Mouse (Mus musculus) A20 (cell line): ENCODE results near the gene Rreb1.

Source experiments
- DNase-seq: peaks from one replicate; pipeline ENCODE4 v3.0.0-alpha.2; 2011; ENCODE audit warnings: low read depth, low spot score

Rreb1 gene

DNA sequence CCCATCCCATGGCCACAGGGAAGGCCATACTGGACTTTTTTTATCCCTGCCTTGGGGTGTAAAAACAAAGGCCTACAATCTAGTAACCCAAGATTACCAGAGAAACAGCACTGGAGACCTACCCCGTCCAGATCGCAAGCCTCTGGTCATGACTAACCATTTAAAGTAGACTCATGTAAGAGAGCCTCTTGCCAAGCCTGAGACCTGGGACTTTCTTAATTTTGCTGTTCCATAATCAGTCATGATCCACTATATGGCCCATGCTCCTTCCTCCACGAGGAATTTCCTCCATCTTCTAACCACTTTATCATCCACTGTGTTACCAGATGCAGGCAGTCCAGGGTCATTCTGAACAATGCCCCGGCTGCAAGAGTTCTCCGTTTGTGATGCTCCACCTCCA, 98.2 kb downstream of the Rreb1 start:
- DNase-seq: no peak

DNA sequence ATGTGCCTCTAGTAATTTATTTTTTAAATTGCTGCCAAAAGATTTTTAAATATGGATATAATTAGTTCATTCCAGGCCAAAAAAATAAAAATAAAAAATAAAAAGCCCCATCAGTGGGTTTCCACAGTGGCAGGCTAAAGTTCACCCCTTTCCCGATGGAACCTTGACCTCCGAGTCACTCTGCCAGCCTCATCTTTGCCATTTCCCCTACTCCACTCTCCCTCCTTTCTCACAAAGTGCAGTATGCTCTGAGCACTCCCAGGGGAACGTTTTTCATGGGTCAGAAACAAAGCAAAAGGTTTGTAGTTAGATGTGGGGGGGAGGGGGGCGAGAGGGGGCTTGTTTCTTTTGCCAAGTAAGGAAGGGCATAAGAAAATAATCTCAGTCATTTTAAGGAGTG, 98.6 kb downstream of the Rreb1 start:
- DNase-seq: no peak

DNA sequence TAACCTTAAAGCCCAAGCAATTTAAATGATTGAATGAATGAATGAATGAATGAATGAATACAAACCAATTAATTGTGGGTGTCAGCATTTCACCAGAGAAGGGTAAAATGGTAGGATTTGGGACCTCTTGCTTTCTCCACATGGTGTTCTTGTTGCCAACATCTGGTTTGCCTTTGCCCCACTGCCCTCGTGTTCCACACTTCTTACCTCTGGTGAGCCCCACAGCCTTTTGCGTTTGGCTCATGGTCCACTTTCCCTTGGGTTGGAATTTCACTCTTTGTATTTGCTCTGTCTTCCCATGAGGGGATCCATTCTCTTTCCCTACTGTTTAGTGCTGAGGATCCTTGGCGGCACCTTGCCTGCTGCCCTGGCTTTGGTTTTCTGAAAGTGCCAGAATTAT, 99.0 kb downstream of the Rreb1 start:
- DNase-seq: no peak

DNA sequence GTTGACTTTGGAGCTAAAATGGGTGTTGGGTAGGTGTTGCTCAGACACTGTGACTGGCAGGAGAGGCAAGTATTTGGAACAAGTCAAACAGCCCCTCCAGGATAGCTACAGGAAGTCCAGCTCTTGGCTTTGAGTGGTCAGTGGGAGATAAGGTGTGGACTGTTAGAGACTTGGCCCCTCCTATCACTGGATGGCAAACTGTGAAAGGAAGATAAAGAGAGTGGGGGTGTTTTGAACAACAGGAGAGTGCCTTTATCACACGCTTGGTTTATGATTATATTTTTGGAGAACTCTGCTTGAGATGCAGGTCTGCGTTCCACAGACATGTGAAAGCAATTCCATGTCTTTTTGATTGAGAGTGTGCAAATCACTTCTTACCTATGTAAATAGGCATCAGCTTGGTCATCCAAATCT, 100.7 kb downstream of the Rreb1 start:
- DNase-seq: no peak

DNA sequence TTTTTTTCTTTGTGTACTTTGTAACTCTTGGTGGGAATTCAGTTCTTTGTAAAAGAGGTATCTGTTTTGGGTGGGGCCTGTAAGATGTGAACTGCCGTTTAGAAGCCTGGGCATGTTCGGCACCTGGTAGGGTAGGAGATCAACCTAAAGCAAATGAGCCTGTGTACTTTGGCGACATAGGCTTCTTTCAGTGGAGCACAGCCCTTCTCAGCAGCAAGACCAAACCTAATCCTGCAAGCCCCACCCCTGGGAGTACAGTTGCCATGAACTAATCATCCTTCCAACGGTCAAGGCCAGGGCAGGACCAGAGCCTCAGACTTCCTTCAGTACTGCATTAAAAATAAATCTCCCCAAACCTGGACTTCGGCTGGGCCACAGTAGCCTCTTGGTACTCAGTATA, 101.4 kb downstream of the Rreb1 start:
- DNase-seq: no peak

DNA sequence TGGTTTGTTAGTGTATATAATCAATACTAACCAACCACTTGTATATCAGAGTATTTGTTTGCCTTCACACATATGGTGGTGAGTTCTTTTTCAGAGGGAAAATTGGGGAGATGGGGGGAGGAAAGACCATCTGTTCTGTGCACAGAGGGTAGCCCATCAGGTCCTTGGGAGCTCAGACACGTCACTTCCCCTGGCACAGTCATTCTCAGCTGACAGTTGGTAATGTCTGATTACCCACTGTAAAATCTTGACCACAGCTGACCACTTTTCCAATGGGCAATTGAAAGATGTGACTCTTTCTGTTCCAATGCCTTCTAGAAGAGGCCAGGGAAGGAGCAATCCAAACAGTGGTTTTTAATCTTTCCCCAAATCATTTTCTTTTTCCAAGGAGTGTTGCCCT, 101.8 kb downstream of the Rreb1 start:
- DNase-seq: no peak

DNA sequence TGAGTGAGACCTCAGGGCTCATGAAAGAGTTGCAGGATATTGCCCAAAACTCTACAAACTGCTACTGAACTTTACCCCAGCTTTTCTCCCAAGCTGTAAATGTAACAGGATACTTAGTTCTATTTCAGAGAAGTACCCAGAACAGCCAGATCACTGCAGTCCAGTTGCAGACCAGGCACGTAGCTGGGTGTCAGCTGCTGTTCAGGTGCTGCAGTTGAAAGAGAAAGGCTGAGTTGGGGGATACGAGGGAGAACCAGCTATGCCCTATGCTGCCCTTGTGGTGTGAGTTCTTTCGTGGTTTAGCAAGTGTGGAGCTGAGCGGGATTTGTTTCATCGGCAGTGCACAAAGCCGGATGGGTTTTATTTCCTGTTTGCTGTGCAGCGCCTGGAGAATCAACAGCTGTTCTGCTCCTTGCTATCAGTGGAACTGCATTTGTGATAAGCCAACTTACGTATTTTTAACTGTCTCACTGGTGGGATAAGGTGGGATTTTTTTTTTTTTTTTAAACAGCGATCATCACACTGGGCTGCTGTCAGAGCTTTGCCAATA, 102.5 kb downstream of the Rreb1 start:
- DNase-seq: no peak

DNA sequence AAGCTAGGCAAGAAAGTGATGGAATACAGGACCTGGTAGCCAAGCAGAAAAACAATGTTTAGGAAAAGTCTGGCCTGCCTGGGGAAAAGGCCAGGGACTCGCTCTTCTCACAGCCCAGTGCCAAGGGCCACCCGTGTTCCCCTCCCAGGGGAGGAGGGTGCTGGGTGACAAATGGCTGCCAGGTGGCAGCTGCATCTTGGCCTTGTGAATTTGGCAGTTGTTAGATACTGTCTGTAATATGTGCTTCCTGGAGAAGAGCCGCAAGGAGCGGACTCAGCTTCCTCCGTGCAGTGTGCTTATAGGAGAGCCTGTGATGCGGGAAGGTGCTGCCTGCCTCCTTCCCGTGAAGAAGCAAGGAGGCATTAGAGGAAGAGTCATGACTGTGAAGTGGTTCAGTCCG, 104.3 kb downstream of the Rreb1 start:
- no peak for DNase-seq

DNA sequence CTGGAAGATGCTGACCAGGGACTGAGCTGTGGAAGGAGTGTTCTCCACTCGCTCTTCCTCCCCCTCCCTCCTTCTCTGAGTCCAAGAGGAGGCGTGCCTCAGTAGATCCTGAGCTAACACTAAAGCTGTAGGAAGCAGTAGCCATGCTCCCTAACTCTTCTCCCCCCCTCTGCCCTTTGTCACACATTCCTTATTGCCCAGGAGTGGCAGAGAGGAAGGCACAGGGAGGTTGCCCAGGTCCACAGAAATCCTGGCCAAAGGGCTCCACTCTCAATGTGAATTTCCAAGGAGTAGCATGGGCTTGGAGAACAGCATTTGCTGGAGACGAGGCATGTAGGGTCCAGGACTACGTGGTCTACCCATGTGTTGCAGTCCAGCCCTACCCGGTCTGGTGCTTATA, 104.8 kb downstream of the Rreb1 start:
- DNase-seq: no peak

DNA sequence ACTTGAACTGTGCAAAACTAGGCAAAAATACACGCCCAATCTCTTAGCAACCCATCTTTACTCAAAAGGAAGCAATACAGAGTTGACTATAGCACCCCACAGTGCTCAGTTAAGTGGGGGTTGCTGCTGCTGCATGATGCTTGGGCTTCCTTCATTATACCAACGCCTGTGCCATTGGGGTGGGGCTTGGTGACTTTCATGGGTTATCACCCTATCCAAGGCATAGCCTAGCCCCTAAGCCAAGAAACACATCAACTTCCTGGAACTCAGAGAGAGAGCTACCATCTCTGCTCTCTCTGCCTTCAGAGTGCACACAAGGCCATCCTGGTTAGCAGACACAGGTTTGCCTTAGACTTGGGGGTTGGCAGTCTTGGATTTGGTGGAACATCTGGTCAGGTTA, 107.2 kb downstream of the Rreb1 start:
- no peak for DNase-seq

DNA sequence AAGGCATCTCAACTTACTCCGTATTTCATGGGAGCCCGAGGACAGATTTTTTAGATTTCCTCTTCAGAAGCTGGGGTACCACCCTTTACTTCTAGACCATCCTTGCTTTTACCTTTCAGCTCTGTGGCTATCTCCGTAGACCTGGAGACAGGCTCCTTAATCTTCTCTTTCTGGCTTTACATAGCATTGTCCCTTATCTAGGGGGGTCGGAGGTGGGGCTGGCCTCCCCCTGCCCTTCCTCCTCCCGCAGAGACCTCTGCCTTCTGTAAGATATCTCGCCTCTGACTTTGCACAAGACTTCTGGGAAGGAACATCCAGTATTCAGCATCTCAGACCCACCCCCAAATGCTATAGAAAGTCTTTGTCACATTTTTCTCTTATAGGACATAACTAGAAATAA, 107.8 kb downstream of the Rreb1 start:
- no peak for DNase-seq

DNA sequence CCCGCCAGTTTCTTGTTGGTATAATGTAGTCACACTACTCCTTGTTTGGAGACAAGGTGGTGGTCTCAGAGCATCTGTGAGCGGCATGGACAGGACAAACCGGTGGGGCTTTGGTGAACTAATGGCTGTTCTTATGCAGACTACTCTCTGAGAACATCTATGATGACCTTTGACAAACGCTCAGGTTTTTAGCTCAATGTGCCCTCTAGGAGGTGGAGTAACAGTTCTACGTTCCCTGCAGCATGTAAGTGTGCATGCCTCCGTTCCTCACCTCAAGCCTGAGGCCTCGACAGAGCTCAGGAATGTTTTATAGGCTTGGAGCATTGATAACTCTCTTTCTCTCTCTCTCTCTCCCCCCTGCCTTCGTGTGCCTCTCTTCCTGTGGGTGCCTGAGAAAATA, 116.6 kb downstream of the Rreb1 start:
- DNase-seq: no peak

DNA sequence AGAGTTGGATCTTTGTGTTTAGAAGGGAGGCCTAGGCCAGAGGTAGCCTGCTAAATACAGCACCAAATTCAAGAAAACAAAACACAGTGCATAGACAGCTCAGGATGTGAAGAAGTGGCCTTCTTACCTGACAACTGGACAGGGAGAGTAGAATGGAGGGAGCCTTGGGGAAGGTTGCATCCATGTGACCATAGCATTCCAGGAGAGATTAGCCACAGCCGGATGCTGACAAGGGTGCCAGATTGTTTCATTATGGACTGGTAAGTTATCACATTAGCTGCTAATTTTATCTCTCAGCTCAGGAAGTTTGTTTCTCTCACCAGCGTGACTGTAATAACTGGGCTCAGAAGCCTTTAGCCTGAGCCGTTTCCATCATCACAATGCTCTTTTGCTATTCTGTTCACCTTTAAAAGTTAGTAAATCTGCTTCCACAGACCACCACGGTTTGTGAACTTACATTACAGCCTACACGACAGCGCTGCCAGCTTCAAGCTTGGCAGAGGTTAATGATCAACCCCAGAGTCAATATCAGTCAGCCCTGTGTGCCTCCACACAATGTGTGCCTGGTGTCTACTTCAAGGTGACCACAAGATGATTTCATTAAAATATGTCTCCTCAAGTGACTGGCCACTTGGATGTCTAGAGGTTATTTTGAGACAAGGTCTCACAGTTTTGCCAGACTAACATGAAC, 117.5 kb downstream of the Rreb1 start:
- DNase-seq: no peak

DNA sequence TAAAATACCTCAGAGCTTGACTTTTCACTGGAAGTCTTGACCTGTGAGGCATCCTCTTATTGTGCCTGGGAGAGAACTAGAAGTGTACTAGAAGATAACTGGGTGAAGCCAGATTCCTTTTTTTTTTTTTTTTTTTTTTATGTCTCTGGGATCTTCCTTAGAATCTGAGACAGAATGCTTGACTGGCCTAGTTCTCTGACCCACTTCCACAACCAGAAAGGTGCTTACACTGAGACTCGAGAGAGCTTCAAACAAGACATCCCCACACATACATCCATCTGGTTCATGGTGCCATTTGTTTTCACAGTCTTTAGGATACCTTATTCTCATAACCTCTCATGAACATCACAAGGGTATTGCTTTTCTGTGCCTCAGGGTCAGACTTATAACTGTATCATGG, 118.2 kb downstream of the Rreb1 start:
- DNase-seq: no peak

DNA sequence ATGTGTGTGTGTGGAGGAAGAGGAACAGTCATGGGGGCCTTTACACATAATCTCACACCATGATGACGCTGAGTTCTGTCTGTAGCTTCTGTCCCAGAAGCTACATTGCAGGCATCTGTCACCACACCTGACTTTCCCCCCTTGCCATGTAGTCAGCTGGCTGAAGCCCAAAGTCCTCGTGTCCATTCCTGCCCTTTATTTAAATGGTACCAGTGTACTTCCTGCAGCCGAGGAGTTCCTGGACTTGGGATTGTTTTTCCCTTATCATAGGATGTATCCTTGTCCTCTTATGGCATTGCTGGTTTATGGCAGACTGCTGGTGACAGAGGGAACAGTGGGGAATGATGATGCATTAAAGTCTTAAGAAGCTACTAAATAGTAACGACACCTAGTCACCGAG, 120.6 kb downstream of the Rreb1 start:
- DNase-seq: no peak

DNA sequence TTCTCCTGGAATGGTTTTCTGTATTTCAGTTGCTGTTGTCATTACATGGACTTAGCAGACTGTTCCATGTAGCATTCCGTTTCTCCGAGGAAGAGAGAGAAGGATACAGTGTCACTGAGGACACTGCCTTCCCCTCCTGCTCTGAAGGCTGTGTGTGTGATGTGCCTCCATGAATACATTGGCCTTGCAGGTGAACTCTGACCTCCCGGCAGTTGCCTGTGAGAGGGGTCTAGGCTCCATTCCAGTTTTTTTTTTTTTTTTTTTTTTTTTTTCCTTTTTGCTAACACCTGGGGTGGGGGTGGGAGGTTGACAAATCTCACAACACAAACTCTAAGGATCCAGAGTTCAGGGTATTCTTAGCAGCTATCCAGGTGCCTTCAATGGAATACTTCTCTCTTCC, 124.8 kb downstream of the Rreb1 start:
- DNase-seq: no peak

DNA sequence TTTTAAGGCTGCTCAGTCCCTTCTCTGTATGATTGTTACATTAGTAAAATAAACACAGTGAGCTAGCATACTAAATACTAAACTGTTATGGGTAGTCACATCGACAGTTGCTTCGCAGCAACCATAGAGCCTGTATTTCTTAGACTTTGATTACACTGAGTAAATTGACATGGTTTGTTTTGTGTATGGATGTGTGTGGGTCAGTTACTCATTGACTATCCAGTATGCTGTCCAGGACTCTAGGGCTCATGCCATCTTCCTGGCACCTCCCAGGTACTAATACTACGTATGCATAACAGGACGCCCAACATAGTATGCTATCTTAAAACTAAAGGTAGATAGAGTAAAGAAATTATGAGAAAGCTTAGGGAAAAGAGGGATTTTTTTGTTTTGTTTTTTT, 125.3 kb downstream of the Rreb1 start:
- no peak for DNase-seq

DNA sequence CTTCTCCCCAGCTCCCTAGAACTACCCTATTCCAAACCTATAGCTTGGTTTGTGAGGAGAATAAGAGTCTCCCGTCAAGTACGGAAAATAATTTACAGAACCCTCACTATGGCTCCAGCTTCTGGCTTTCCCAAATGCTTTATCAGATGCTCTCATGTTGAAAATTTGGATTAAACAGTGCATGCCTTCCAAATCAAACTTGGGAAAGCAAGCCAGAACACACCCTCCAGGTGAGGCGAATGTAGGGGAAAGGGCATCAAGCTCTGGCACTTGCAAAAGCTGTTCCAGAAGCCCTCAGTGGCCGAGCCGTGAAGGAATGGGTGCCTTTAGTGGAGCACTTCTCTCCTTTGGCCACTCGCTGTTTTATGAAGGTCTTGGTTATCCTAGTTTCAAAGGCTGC, 126.2 kb downstream of the Rreb1 start:
- DNase-seq: no peak

DNA sequence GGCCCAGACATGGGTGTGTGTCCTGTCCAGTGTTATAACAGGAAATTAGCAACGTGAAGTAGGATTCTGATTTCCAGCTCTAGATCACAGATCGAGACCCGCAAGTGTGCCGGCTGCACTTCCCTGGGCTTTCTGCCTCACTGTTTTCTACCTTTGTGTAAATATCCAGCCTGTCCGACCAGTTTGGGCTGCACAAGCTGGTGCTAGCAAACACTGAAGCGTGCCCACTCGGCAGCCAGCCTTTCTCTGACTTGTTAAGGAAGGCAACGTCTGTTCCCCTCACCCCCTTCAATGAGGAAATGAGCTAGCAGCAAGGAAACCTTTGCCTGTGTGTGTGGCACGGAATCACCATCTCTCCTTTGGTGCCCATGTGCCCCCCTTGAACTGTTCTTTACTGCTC, 129.9 kb downstream of the Rreb1 start:
- DNase-seq: no peak

DNA sequence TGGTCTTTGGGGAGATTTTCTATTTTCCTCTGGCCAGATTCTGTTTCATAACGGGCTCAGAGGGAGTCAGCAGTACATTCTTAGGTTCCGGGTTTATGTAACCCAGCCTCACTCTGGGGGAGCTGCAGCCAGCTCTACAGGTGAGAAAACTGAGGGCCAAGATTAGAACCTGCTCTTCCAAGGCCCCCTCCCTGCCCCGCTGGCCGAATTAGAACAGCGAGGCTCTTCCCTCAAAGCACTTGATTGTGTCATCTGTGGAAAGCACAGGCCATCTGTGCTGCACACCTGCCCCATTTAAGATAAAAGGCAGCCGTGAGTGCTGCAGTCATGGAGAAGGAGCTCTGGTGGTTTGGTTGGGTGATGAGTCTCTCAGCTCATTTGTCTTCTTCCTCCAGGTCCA, 130.3 kb downstream of the Rreb1 start:
- no peak for DNase-seq

DNA sequence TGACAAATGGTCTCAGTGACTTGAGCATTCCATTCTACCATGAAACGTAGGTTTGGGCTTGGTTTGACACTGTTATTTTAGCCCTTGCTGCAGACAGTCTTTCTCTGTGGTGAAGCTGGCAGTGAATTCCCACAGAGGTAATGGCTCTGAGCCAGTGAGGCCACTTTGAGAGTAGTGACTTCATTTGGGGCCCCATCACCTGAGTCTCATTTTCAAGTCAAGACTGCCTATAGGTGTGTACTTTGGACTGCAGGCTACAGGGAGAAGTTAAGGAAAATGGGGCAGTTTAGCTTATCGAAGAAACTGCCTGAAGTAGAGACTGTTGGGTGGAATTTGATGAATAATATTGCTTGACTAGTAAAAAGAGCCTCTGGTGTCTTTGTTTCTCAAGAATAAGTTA, 131.0 kb downstream of the Rreb1 start:
- DNase-seq: no peak

DNA sequence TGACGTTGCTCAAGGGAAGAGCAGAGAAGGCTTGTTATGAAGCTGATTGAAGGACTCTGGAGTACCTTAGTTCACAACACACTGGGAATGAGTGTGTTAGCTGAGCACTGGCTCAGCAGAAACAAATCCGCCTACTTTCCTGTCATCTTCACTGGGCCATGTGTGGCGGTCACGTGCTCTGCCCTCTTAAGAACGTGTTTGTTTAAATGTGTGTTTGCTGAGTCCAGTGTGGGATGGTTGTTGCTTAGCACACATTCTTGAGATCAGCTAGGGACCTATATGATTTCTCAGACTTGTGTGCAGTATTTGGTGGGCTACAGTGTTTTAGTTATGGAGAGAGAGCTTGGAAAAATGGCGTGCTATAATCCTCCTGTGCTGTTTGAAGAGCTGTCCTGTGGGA, 133.8 kb downstream of the Rreb1 start:
- DNase-seq: no peak

DNA sequence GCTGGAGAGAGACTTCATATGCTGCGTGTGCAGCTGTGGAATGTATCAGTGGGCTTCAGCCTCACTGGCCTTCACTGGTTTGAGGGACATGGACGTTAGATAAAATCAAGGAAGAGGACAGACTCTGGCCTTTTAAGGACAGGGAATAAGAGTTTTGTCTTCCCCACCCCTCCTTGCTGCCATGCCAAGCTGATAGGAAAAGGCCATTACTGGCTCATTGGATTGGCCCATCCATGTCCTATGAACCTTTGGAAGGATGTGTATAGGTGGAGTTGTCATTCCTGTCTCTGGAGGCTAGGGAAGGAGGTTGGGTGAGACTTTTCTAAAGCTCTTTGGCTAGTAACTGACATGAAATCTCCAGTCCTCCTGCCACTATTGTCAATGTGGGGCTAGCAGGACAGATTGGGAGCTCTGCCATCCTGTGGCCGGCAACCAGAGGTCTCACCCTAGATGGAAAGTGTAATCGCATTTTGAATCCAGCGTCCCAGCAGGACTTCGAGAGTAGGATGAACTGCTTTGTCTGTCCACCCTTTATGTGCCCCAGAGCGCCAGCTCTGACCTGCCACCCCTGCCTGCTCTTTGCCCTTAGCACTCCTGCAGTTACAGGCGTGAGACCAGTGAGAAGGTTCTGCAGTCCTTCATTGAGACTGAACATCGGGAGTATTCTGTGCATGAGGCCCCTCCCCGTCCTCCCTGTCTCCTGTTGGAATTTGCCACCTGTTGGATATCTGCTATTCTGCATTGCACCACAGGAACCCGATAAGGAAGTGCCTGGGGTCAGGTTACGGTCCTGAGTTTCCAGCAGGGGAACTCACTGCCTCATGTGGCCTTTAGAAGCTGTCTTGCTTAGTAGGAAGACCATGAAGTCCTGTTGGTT, 134.6 kb downstream of the Rreb1 start:
- no peak for DNase-seq
